Mouse (Mus musculus): ENCODE data around the gene Stx1b. TPM values are rescaled to one million over a fixed set of nuclear protein-coding genes. Genes with fewer than 3 reads are reported as not detected.
A peak's percentile ranks its signal among the peaks of the same experiment; 100 is the strongest.

The Stx1b gene
- total and polyA plus RNA-seq, 3 experiments, result 0.15 to 0.56 TPM; not detected in 1

DNA sequence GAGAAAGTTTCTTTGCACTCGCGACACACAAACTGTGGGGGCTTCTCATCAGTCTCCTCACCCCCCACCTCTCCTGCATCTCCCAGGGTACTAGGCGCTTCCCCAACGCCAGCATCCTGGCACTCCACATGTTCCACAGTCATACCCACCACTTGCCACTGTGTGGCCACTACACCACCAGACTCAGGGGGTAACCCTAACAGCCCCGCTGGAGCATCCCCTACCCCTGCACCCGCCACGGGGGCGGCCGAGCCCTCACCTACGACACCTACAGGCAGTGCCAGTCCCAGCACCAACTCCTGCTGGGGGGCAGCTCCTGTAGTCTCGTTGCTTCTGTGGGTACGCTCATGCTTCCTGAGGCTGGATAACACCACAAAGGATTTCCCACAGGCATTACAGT lies 42.1 kb upstream of the Stx1b start:
- H3K4me1 ChIP-seq (ENCODE audit: control insufficient read depth in 1 of 2, insufficient read depth in 2 of 2, low read length in 2 of 2), result peaks cover 6 to 9% of the 10 kb centered on the region in 2 experiments
- no peak for DNase-seq (ENCODE audit: low read depth, low spot score)
- peaks cover 2 to 9% of the 10 kb centered on the region in 2 experiments; a peak in 3 of 4 replicates for H3K36me3 ChIP-seq (ENCODE audit: control insufficient read depth in 1 of 2, insufficient read depth in 2 of 2, low read length in 2 of 2)
- no peaks in the 10 kb centered on the region for H3K9me3 ChIP-seq (replicated peaks; ENCODE audit: insufficient read depth, low read length)
- no peak overlapping the region for H3K9ac ChIP-seq (ENCODE audit: control insufficient read depth, low read depth, low read length, poor library complexity, severe bottlenecking)
- H3K4me3 ChIP-seq (ENCODE audit: control insufficient read depth in 1 of 2, insufficient read depth in 1 of 2, low read depth in 2 of 2, low read length in 2 of 2), result no peak overlapping the region
- no peaks in the 10 kb centered on the region for H3K27me3 ChIP-seq (ENCODE audit: control insufficient read depth in 1 of 2, insufficient read depth in 2 of 2, low read length in 2 of 2)
- no peak overlapping the region for H3K27ac ChIP-seq (ENCODE audit: control insufficient read depth, low read depth, low read length)
- TF ChIP-seq ZKSCAN1 (IDR thresholded peaks at IDR 0.05; ENCODE audit: low read depth, low read length) (no peak), RAD21 (IDR thresholded peaks at IDR 0.05; ENCODE audit: low read depth, low read length) (no peak), SMC3 (IDR thresholded peaks at IDR 0.05; ENCODE audit: low read depth, low read length) (no peak), SIN3A (IDR thresholded peaks at IDR 0.05; ENCODE audit: low read length) (no peak), NELFE (IDR thresholded peaks at IDR 0.05; ENCODE audit: low read depth, low read length) (no peak), POLR2AphosphoS5 (IDR thresholded peaks at IDR 0.05; ENCODE audit: borderline replicate concordance, low read depth, low read length) (no peak), MYC (IDR thresholded peaks at IDR 0.05; ENCODE audit: low read depth, low read length) (no peak), MAZ (IDR thresholded peaks at IDR 0.05; ENCODE audit: low read depth, low read length) (no peak), CTCF (IDR thresholded peaks at IDR 0.05 in 2 of 3, conservative IDR thresholded peaks at IDR 0.05 in 1 of 3; ENCODE audit: control insufficient read depth in 1 of 3, insufficient read depth in 1 of 3, low read depth in 2 of 3, low read length in 3 of 3, poor library complexity in 1 of 3, severe bottlenecking in 1 of 3) (no peak), TBP (IDR thresholded peaks at IDR 0.05; ENCODE audit: low read depth, low read length) (no peak), KAT2A (conservative IDR thresholded peaks at IDR 0.05; ENCODE audit: low read depth, low read length) (no peak), NRF1 (IDR thresholded peaks at IDR 0.05; ENCODE audit: insufficient read depth, low read depth, low read length, poor library complexity, severe bottlenecking) (no peak), HCFC1 (IDR thresholded peaks at IDR 0.05; ENCODE audit: low read depth, low read length) (no peak), POLR2AphosphoS2 (IDR thresholded peaks at IDR 0.05; ENCODE audit: low read length) (no peak), TCF12 (IDR thresholded peaks at IDR 0.05; ENCODE audit: low read depth, low read length) (no peak), EP300 (IDR thresholded peaks at IDR 0.05; ENCODE audit: low read depth in 1 of 2, low read length in 2 of 2) (no peak), ELF1 (IDR thresholded peaks at IDR 0.05; ENCODE audit: low read depth, low read length) (no peak), BHLHE40 (IDR thresholded peaks at IDR 0.05; ENCODE audit: borderline replicate concordance, low read depth, low read length) (no peak), UBTF (IDR thresholded peaks at IDR 0.05; ENCODE audit: borderline replicate concordance, insufficient read depth, low read depth, low read length) (no peak), CHD2 (IDR thresholded peaks at IDR 0.05; ENCODE audit: low read length) (no peak)
- 0 out of 2 replicates have a peak, but pooled peaks cover 2% of the 10 kb centered on the region for H3K79me2 ChIP-seq (ENCODE audit: control insufficient read depth, insufficient read depth, low read length, poor library complexity)

- peak overlapping the region; percentile 18; the same call in 1 of the 2 replicates for H3K9ac ChIP-seq (ENCODE audit: control insufficient read depth, low read depth, low read length, poor library complexity, severe bottlenecking)
- H3K4me1 ChIP-seq (ENCODE audit: control insufficient read depth in 1 of 2, insufficient read depth in 2 of 2, low read length in 2 of 2), result peaks cover 11 to 17% of the 10 kb centered on the region in 2 experiments
- no peaks in the 10 kb centered on the region for H3K9me3 ChIP-seq (replicated peaks; ENCODE audit: insufficient read depth, low read length)
- H3K36me3 ChIP-seq (ENCODE audit: control insufficient read depth in 1 of 2, insufficient read depth in 2 of 2, low read length in 2 of 2), result peaks cover 0 to 15% of the 10 kb centered on the region in 2 experiments; a peak in 2 of 4 replicates
- H3K27me3 ChIP-seq (ENCODE audit: control insufficient read depth in 1 of 2, insufficient read depth in 2 of 2, low read length in 2 of 2), result no peaks in the 10 kb centered on the region
- DNase-seq (ENCODE audit: low read depth, low spot score), result peak; percentile 95
- peak overlapping the region in 1 of 2 experiments; percentile 5; a peak in 1 of 4 replicates for H3K4me3 ChIP-seq (ENCODE audit: control insufficient read depth in 1 of 2, insufficient read depth in 1 of 2, low read depth in 2 of 2, low read length in 2 of 2)
- H3K27ac ChIP-seq (ENCODE audit: control insufficient read depth, low read depth, low read length), result peak overlapping the region; percentile 84
- H3K79me2 ChIP-seq (ENCODE audit: control insufficient read depth, insufficient read depth, low read length, poor library complexity), result no peaks in the 10 kb centered on the region
- TF ChIP-seq MYB (IDR thresholded peaks at IDR 0.05; ENCODE audit: low read depth, low read length) (no peak), TBP (IDR thresholded peaks at IDR 0.05; ENCODE audit: low read depth, low read length) (peak; percentile 69; the same call in 1 of the 2 replicates), GATA1 (IDR thresholded peaks at IDR 0.05; ENCODE audit: low read depth, low read length) (peak; percentile 94), EP300 (IDR thresholded peaks at IDR 0.05; ENCODE audit: low read depth in 1 of 2, low read length in 2 of 2) (peak; percentile 78 to 85), SIN3A (IDR thresholded peaks at IDR 0.05; ENCODE audit: low read length) (peak; percentile 68), MXI1 (IDR thresholded peaks at IDR 0.05; ENCODE audit: low read depth, low read length) (no peak), ELF1 (IDR thresholded peaks at IDR 0.05; ENCODE audit: low read depth, low read length) (peak; percentile 88), ETS1 (IDR thresholded peaks at IDR 0.05; ENCODE audit: low read depth, low read length) (peak; percentile 89), SMC3 (IDR thresholded peaks at IDR 0.05; ENCODE audit: low read depth, low read length) (no peak), ZMIZ1 (IDR thresholded peaks at IDR 0.05; ENCODE audit: low read depth, low read length) (no peak), GABPA (IDR thresholded peaks at IDR 0.05; ENCODE audit: low read depth, low read length) (no peak), HCFC1 (IDR thresholded peaks at IDR 0.05; ENCODE audit: low read depth, low read length) (peak; percentile 65), TAL1 (IDR thresholded peaks at IDR 0.05; ENCODE audit: low read length) (peak; percentile 39), KAT2A (conservative IDR thresholded peaks at IDR 0.05; ENCODE audit: low read depth, low read length) (no peak), POLR2A (IDR thresholded peaks at IDR 0.05; ENCODE audit: control insufficient read depth in 1 of 2, insufficient read depth in 1 of 2, low read depth in 1 of 2, low read length in 2 of 2, poor library complexity in 1 of 2) (peak in 1 of 2 experiments; percentile 48; a peak in 2 of 4 replicates), TCF12 (IDR thresholded peaks at IDR 0.05; ENCODE audit: low read depth, low read length) (peak; percentile 58; the same call in 1 of the 2 replicates), MAX (IDR thresholded peaks at IDR 0.05; ENCODE audit: low read length) (no peak), CHD2 (IDR thresholded peaks at IDR 0.05; ENCODE audit: low read length) (peak; percentile 46; the same call in 1 of the 2 replicates), E2F4 (IDR thresholded peaks at IDR 0.05; ENCODE audit: borderline replicate concordance, low read depth, low read length) (no peak), NRF1 (IDR thresholded peaks at IDR 0.05; ENCODE audit: insufficient read depth, low read depth, low read length, poor library complexity, severe bottlenecking) (peak; percentile 97)
Observed at GRCm38 (mm10) chr7:127858258-127858657, 33.9 kb upstream of the Stx1b start.

Data from MEL (cell line).